Mouse (Mus musculus) stomach, postnatal 0 days (tissue): ENCODE data around the gene Ank3. TPM values are rescaled to one million over a fixed set of nuclear protein-coding genes. Genes with fewer than 3 reads are reported as not detected.
A peak's percentile ranks its signal among the peaks of the same experiment; 100 is the strongest.

ENCODE experiments used
- ATAC-seq: fragments of 200-750 bp; cut with Nextera tagmentation; 2 replicates; pipeline ENCODE4 v1.8.0; 2017; ENCODE audit not compliant: low FRiP score, low TSS enrichment
- DNase-seq: peaks from one replicate; pipeline ENCODE4 v3.0.0-alpha.2; 2016; ENCODE audit warnings: low spot score
- H3K27ac ChIP-seq: fragments of 300-500 bp; sonication (generic); replicated peaks from 2 replicates; pipeline ENCODE4 v1.5.1; 2014; ENCODE audit warnings: mild to moderate bottlenecking, control low read depth
- H3K27me3 ChIP-seq: fragments of 300-500 bp; sonication (generic); 2 replicates; pipeline ENCODE4 v1.6.1; 2014; ENCODE audit warnings: low read length; ENCODE audit not compliant: control insufficient read depth, insufficient read depth
- H3K36me3 ChIP-seq: fragments of 300-500 bp; sonication (generic); 2 replicates; pipeline ENCODE4 v1.6.1; 2014; ENCODE audit warnings: low read length, mixed read lengths; ENCODE audit not compliant: control insufficient read depth, insufficient read depth
- H3K4me1 ChIP-seq: fragments of 300-500 bp; sonication (generic); replicated peaks from 2 replicates; pipeline ENCODE4 v1.6.1; 2014; ENCODE audit warnings: antibody characterized with exemption; ENCODE audit not compliant: control insufficient read depth, insufficient read depth
- H3K4me2 ChIP-seq: fragments of 300-500 bp; sonication (generic); replicated peaks from 2 replicates; pipeline ENCODE4 v1.6.1; 2014; ENCODE audit warnings: low read depth, mild to moderate bottlenecking, control low read depth, moderate library complexity
- H3K4me3 ChIP-seq: fragments of 300-500 bp; sonication (generic); 2 replicates; pipeline ENCODE4 v1.5.1; 2014; ENCODE audit warnings: low read depth, low read length, control low read depth
- H3K9ac ChIP-seq: fragments of 300-500 bp; sonication (generic); 2 replicates; pipeline ENCODE4 v1.6.1; 2014; ENCODE audit warnings: mild to moderate bottlenecking, low read length, control low read depth, mixed read lengths
- H3K9me3 ChIP-seq: fragments of 300-500 bp; sonication (generic); 2 replicates; pipeline ENCODE4 v1.6.1; 2016; ENCODE audit warnings: low read length; ENCODE audit not compliant: control insufficient read depth
- CTCF ChIP-seq: IDR thresholded peaks from 2 replicates; pipeline ENCODE4 v1.5.1; 2016; ENCODE audit warnings: antibody characterized with exemption, low read depth, mild to moderate bottlenecking, moderate library complexity
- EP300 ChIP-seq: optimal IDR thresholded peaks from 2 replicates; pipeline ENCODE3; 2016; ENCODE audit warnings: antibody characterized with exemption
- WGBS: fragments of 180-500 bp; shearing (Covaris S2); extraction: QIAGEN DNeasy Blood & Tissue Kit; methylation state at CpG from one replicate; pipeline ENCODE4 v1.1.7; 2014; 5-methylcytosine and 5-hydroxymethylcytosine counted together
- polyA plus RNA-seq: library from polyadenylated mRNA; unstranded; fragments of >200 nt; fragmentation: Nextera tagmentation; extraction: Ambion mirVana; gene quantifications from 2 replicates; pipeline ENCODE4 v1.2.1, GENCODE M21; 2015

Ank3 gene
- polyA plus RNA-seq, 1 experiment from 2014 or later, result 16.0 TPM

- 40% methylated on average over 4 of the region's 4 CpGs for WGBS
- Histone ChIP-seq H3K27me3 (no peaks in the 10 kb centered on the region), H3K36me3 (no peaks in the 10 kb centered on the region), H3K9me3 (no peaks in the 10 kb centered on the region), H3K27ac (no peak overlapping the region), H3K4me2 (no peak overlapping the region), H3K9ac (no peak overlapping the region), H3K4me1 (no peaks in the 10 kb centered on the region), H3K4me3 (no peak overlapping the region)
- DNase-seq (peak; percentile 54), ATAC-seq (peak; percentile 80)
- TF ChIP-seq CTCF (peak; percentile 95), EP300 (no peak)
Measured at GRCm38 (mm10) chr10:69845749-69846148, 447.2 kb downstream of the Ank3 start.

GRCm38 (mm10) chr10:69852366-69853091 lies 454.0 kb downstream of the Ank3 start:
- peak; percentile 55 for TF ChIP-seq CTCF
- no peak for TF ChIP-seq EP300
- 59% methylated on average over 5 of the region's 5 CpGs for whole genome bisulfite sequencing
- Histone ChIP-seq H3K36me3 (no peaks in the 10 kb centered on the region), H3K4me3 (no peak overlapping the region), H3K4me2 (no peak overlapping the region), H3K9me3 (no peaks in the 10 kb centered on the region), H3K27me3 (no peaks in the 10 kb centered on the region), H3K9ac (no peak overlapping the region), H3K4me1 (no peaks in the 10 kb centered on the region), H3K27ac (no peak overlapping the region)
- ATAC-seq (no peak), DNase-seq (no peak)

- no peaks in the 10 kb centered on the region for H3K9me3 ChIP-seq
- H3K4me2 ChIP-seq, result no peak overlapping the region
- no peak overlapping the region for H3K4me3 ChIP-seq
- H3K36me3 ChIP-seq, result no peaks in the 10 kb centered on the region
- 94% methylated on average over 8 of the region's 8 CpGs for WGBS
- H3K27me3 ChIP-seq, result no peaks in the 10 kb centered on the region
- no peak overlapping the region for H3K27ac ChIP-seq
- no peaks in the 10 kb centered on the region for H3K4me1 ChIP-seq
- DNase-seq, result no peak
- no peak overlapping the region for H3K9ac ChIP-seq
- TF ChIP-seq CTCF (no peak), EP300 (no peak)
- ATAC-seq, result no peak
Measured at GRCm38 (mm10) chr10:69854587-69855185, 456.1 kb downstream of the Ank3 start.

GRCm38 (mm10) chr10:69858011-69858410 lies 459.4 kb downstream of the Ank3 start:
- Histone ChIP-seq H3K9ac (no peak overlapping the region), H3K27me3 (no peaks in the 10 kb centered on the region), H3K36me3 (no peaks in the 10 kb centered on the region), H3K4me2 (no peak overlapping the region), H3K27ac (no peak overlapping the region), H3K9me3 (no peaks in the 10 kb centered on the region), H3K4me3 (no peak overlapping the region), H3K4me1 (no peaks in the 10 kb centered on the region)
- WGBS, result 85% methylated on average over 9 of the region's 9 CpGs
- DNase-seq, result no peak
- ATAC-seq, result no peak
- TF ChIP-seq CTCF, result no peak
- TF ChIP-seq EP300, result no peak

- TF ChIP-seq CTCF (no peak), EP300 (no peak)
- no peaks in the 10 kb centered on the region for H3K4me1 ChIP-seq
- no peaks in the 10 kb centered on the region for H3K9me3 ChIP-seq
- no peak overlapping the region for H3K4me3 ChIP-seq
- no peak for DNase-seq
- H3K27me3 ChIP-seq, result no peaks in the 10 kb centered on the region
- H3K36me3 ChIP-seq, result no peaks in the 10 kb centered on the region
- no peak overlapping the region for H3K9ac ChIP-seq
- no peak overlapping the region for H3K27ac ChIP-seq
- 31% methylated on average over 4 of the region's 4 CpGs for WGBS
- peak; percentile 54; the same call in 1 of the 2 replicates for ATAC-seq
- H3K4me2 ChIP-seq, result no peak overlapping the region
Measured at GRCm38 (mm10) chr10:69858897-69859605, 460.5 kb downstream of the Ank3 start.
